Mouse (Mus musculus) cortical plate, adult 2 months (tissue): ENCODE measurements at regions not wholly inside any gene's neighbourhood (a gene's known extent, or its start where the extent isn't known, plus 50 kb on each side); places are given as distances from the start of the nearest gene placed in this dataset.

Experiments
- CTCF ChIP-seq: fragments of 200-500 bp; IDR thresholded peaks from 2 replicates; pipeline ENCODE4 v1.5.1; 2011; ENCODE audit warnings: mild to moderate bottlenecking, control low read depth, low read length; ENCODE audit not compliant: insufficient read depth; ENCODE audit errors: extremely low read depth
- POLR2A ChIP-seq: fragments of 200-500 bp; IDR thresholded peaks from 2 replicates; pipeline ENCODE4 v1.6.1; 2011; ENCODE audit warnings: mild to moderate bottlenecking, low read length, control low read depth; ENCODE audit not compliant: insufficient read depth; ENCODE audit errors: extremely low read depth

DNA sequence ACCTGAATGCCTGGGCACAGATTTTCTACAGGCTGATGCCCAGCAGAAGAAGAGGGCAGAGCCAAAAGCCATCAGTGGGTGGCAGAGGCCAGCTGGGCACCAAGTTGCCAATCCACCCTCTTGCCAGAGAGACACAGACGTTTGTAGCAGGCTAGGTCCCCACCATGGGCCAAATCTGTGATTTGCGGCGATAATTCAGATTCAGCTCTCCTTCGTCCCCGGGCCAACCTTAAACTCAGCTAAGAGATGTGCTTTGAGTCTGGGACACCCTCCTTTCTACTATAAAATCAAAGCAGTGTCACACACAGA, 152.2 kb downstream of the Bcl2l11 start:
- TF ChIP-seq POLR2A (no peak), CTCF (no peak)
